Mouse (Mus musculus): ENCODE data around the gene Olfr665.
"Not testable (repeated sequence)": the region's sequence is repeated elsewhere in the genome, so short reads cannot be mapped to it uniquely, and the experiment has no call there.

DNA sequence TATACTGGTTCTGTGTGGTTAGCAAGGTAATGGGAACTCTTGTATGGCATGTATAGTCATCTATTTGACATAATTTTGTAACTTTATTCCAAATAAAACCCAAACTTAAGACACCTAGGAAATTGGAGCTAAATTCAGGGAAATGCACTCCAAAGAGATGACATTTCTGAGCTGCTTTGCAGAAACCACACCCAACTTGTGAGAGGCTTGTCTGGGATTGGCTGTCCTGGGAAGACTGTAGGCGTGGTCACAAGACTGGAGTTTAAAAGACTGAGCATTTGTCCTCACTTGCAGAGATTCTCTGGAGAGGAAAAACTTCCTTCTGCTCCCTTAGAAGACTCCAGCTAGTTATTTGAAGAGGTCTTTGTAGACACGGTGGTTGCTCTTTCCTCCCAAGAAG, 21.1 kb upstream of the Olfr665 start, which contains the start of gene Usp17la:
- TF ChIP-seq E2F4 (IDR thresholded peaks at IDR 0.05; ENCODE audit: insufficient read depth); MAX (IDR thresholded peaks at IDR 0.05; ENCODE audit: low read depth); TCF12 (IDR thresholded peaks at IDR 0.05; ENCODE audit: insufficient read depth, poor library complexity, severe bottlenecking); POLR2A (IDR thresholded peaks at IDR 0.05; ENCODE audit: insufficient read length, low read depth); CEBPB (IDR thresholded peaks at IDR 0.05; ENCODE audit: insufficient read depth, poor library complexity, severe bottlenecking); USF1 (IDR thresholded peaks at IDR 0.05; ENCODE audit: low read depth); MYOD1 (IDR thresholded peaks at IDR 0.05; ENCODE audit: control insufficient read depth in 1 of 3, insufficient read length in 2 of 3, low read depth in 2 of 3); MYOG (IDR thresholded peaks at IDR 0.05; ENCODE audit: control insufficient read depth in 1 of 3, insufficient read depth in 1 of 3, insufficient read length in 2 of 3, low read depth in 2 of 3): not testable (repeated sequence)

Measured in myocyte (in vitro differentiated cells).